In genomic region chr2:130577021-130577420, GRCm38 (mm10) we compare ENCODE assay signal across 9 mouse cellular contexts. TPM values are rescaled to one million over a fixed set of nuclear protein-coding genes. Genes with fewer than 3 reads are reported as not detected.
DNase-seq lines count a peak whose midpoint lies in the region; ATAC-seq lines count a peak whose summit lies in the region.
"Had no signal": no experiment of that assay in that cellular context is flagged by ENCODE, and none has a peak within 500 bp of the region (broad histone marks: within the 10 kb centered on the region; RNA-seq: fewer than 3 reads in every experiment).

No protein-coding gene starts in this region.

- H3K9me3 ChIP-seq in embryonic facial prominence, embryonic 14.5 days (ENCODE audit: control insufficient read depth, low read length): no peaks in the 10 kb centered on the region
- H3K9me3 ChIP-seq in intestine, embryonic 16.5 days (ENCODE audit: control insufficient read depth, low read length): no peaks in the 10 kb centered on the region
- H3K9me3 ChIP-seq in midbrain, embryonic 15.5 days: no peaks in the 10 kb centered on the region

- H3K4me3 ChIP-seq in embryonic facial prominence, embryonic 14.5 days (ENCODE audit: low read depth, low read length): peak overlapping the region; percentile 36
- peak overlapping the region; percentile 27 for H3K4me3 ChIP-seq in intestine, embryonic 16.5 days (ENCODE audit: low read length)
- H3K4me3 ChIP-seq in midbrain, embryonic 15.5 days: no peak overlapping the region

- peaks cover 73% of the 10 kb centered on the region for H3K27me3 ChIP-seq in embryonic facial prominence, embryonic 14.5 days (replicated peaks; ENCODE audit: control insufficient read depth, insufficient read depth, low read length)
- peaks cover 63% of the 10 kb centered on the region for H3K27me3 ChIP-seq in intestine, embryonic 16.5 days (replicated peaks; ENCODE audit: control insufficient read depth, insufficient read depth, low read length)
- peaks cover 78% of the 10 kb centered on the region for H3K27me3 ChIP-seq in midbrain, embryonic 15.5 days (replicated peaks)

- 0 out of 2 replicates have a peak, but pooled peaks cover 5% of the 10 kb centered on the region for H3K4me1 ChIP-seq in embryonic facial prominence, embryonic 14.5 days (ENCODE audit: control insufficient read depth, insufficient read depth, low read length)
- H3K4me1 ChIP-seq in intestine, embryonic 16.5 days (ENCODE audit: control insufficient read depth, insufficient read depth, low read length): peaks cover 22% of the 10 kb centered on the region; the same call in 1 of the 2 replicates
- H3K4me1 ChIP-seq in midbrain, embryonic 15.5 days: peaks cover 17% of the 10 kb centered on the region; the same call in 1 of the 2 replicates

- WGBS in embryonic facial prominence, embryonic 14.5 days: 3% methylated on average over 9 of the region's 9 CpGs
- 9% methylated on average over 9 of the region's 9 CpGs for whole genome bisulfite sequencing in intestine, embryonic 16.5 days
- WGBS in midbrain, embryonic 15.5 days: 5% methylated on average over 9 of the region's 9 CpGs

- no peak overlapping the region for H3K27ac ChIP-seq in embryonic facial prominence, embryonic 14.5 days (replicated peaks; ENCODE audit: low read depth, low read length)
- H3K27ac ChIP-seq in intestine, embryonic 16.5 days (ENCODE audit: low read length): no peak overlapping the region
- H3K27ac ChIP-seq in midbrain, embryonic 15.5 days: no peak overlapping the region

- ATAC-seq in embryonic facial prominence, embryonic 14.5 days (ENCODE audit: low read depth): no peak
- 0 out of 2 replicates have a peak, but pooled peaks have one; percentile 8 for ATAC-seq in intestine, embryonic 16.5 days
- no peak for ATAC-seq in midbrain, embryonic 15.5 days (replicated peaks)

- peak; percentile 11 for DNase-seq in kidney, adult 18-20 months
- no peak for DNase-seq in kidney, adult 9 months
- DNase-seq in embryonic facial prominence, embryonic 14.5 days (ENCODE audit: low spot score): no peak
- no peak for DNase-seq in spleen, adult 12 weeks (ENCODE audit: low spot score)
- DNase-seq in T-cell, adult 2 months (ENCODE audit: low spot score): no peak
- DNase-seq in right cerebral cortex, postnatal 14 days: no peak

- H3K36me3 ChIP-seq in embryonic facial prominence, embryonic 14.5 days (ENCODE audit: control insufficient read depth, insufficient read depth, low read length): no peaks in the 10 kb centered on the region
- no peaks in the 10 kb centered on the region for H3K36me3 ChIP-seq in intestine, embryonic 16.5 days (ENCODE audit: control insufficient read depth, insufficient read depth, low read length)
- no peaks in the 10 kb centered on the region for H3K36me3 ChIP-seq in midbrain, embryonic 15.5 days (replicated peaks)

- H3K9ac ChIP-seq in embryonic facial prominence, embryonic 14.5 days (ENCODE audit: low read depth, low read length): no peak overlapping the region
- peak overlapping the region; percentile 17; the same call in 1 of the 2 replicates for H3K9ac ChIP-seq in intestine, embryonic 16.5 days (ENCODE audit: low read depth, low read length)
- H3K9ac ChIP-seq in midbrain, embryonic 15.5 days: no peak overlapping the region

- peak overlapping the region; percentile 57 for H3K4me2 ChIP-seq in embryonic facial prominence, embryonic 14.5 days (ENCODE audit: low read depth, low read length)
- H3K4me2 ChIP-seq in intestine, embryonic 16.5 days (ENCODE audit: low read depth, low read length): peak overlapping the region; percentile 44
- peak overlapping the region; percentile 50; the same call in 1 of the 2 replicates for H3K4me2 ChIP-seq in midbrain, embryonic 15.5 days

RNA-seq across cellular contexts. Expression of gene Oxt, which starts 1.0 kb away (rescaled TPM):
- not detected in 2 replicates for polyA plus RNA-seq in embryonic facial prominence, embryonic 14.5 days (2014; fragmentation: Nextera tagmentation; extraction: Ambion mirVana)
- not detected in 2 replicates for polyA plus RNA-seq in intestine, embryonic 16.5 days (2015; fragmentation: Nextera tagmentation; extraction: Ambion mirVana)
- 0.38 and 0.86 TPM in 2 replicates for polyA plus RNA-seq in midbrain, embryonic 15.5 days (2015; fragmentation: Nextera tagmentation; extraction: Ambion mirVana)
- polyA plus RNA-seq: lung, adult 2 months had no signal

RNA-seq across cellular contexts. Expression of gene Avp, which starts 5.3 kb away (rescaled TPM):
- not detected in 2 replicates for polyA plus RNA-seq in embryonic facial prominence, embryonic 14.5 days (2014; fragmentation: Nextera tagmentation; extraction: Ambion mirVana)
- not detected in 2 replicates for polyA plus RNA-seq in intestine, embryonic 16.5 days (2015; fragmentation: Nextera tagmentation; extraction: Ambion mirVana)
- 54.5 and 81.6 TPM in 2 replicates for polyA plus RNA-seq in midbrain, embryonic 15.5 days (2015; fragmentation: Nextera tagmentation; extraction: Ambion mirVana)

RNA-seq across cellular contexts. Expression of gene Mrps26, which starts 13.5 kb away (rescaled TPM):
- polyA plus RNA-seq in embryonic facial prominence, embryonic 14.5 days (2014; fragmentation: Nextera tagmentation; extraction: Ambion mirVana): 88.6 and 91.7 TPM in 2 replicates
- polyA plus RNA-seq in intestine, embryonic 16.5 days (2015; fragmentation: Nextera tagmentation; extraction: Ambion mirVana): 92.2 and 96.8 TPM in 2 replicates
- polyA plus RNA-seq in midbrain, embryonic 15.5 days (2015; fragmentation: Nextera tagmentation; extraction: Ambion mirVana): 97.0 and 105 TPM in 2 replicates

RNA-seq across cellular contexts. Expression of gene Fastkd5, which starts 52.8 kb away (rescaled TPM):
- 14.7 and 15.4 TPM in 2 replicates for polyA plus RNA-seq in embryonic facial prominence, embryonic 14.5 days (2014; fragmentation: Nextera tagmentation; extraction: Ambion mirVana)
- 15.5 and 16.2 TPM in 2 replicates for polyA plus RNA-seq in intestine, embryonic 16.5 days (2015; fragmentation: Nextera tagmentation; extraction: Ambion mirVana)
- polyA plus RNA-seq in midbrain, embryonic 15.5 days (2015; fragmentation: Nextera tagmentation; extraction: Ambion mirVana): 10.9 and 11.2 TPM in 2 replicates

RNA-seq across cellular contexts. Expression of gene Ubox5, which starts 52.8 kb away (rescaled TPM):
- polyA plus RNA-seq in embryonic facial prominence, embryonic 14.5 days (2014; fragmentation: Nextera tagmentation; extraction: Ambion mirVana): 9.9 and 14.2 TPM in 2 replicates
- 11.7 and 12.0 TPM in 2 replicates for polyA plus RNA-seq in intestine, embryonic 16.5 days (2015; fragmentation: Nextera tagmentation; extraction: Ambion mirVana)
- polyA plus RNA-seq in midbrain, embryonic 15.5 days (2015; fragmentation: Nextera tagmentation; extraction: Ambion mirVana): 10.0 and 11.6 TPM in 2 replicates

Comparison
In these comparisons a context has a peak if more than half of its experiments do, and no peak if none do; other contexts are left out.
1. RNA of gene Avp, which starts 5.3 kb away (polyA plus RNA-seq): 54.5 to 81.6 TPM in midbrain, embryonic 15.5 days; not detected in embryonic facial prominence, embryonic 14.5 days and not detected in intestine, embryonic 16.5 days; every median in the first group is over 10 times any median in the second.
2. Peak in every context shown above with its lines, with median percentiles within 50 percentile points of each other: H3K4me2 ChIP-seq.